Mouse (Mus musculus) T-helper 1 cell (primary cell): ENCODE results near the gene Olfr1302.

ENCODE experiments used
- in situ Hi-C: fragments of 300-600 bp; cut with MboI, MseI; formaldehyde crosslinking; loops from one replicate; pipeline ENCODE4 v1.15.1; 2025; ENCODE audit warnings: high pct_unique_total_duplicates

Gene Olfr1302

GRCm38 (mm10) chr2:111777129-111777528, at the start of gene Olfr1302:
Gene Olfr1302, plus strand, starts transcription at chr2:111777429.
- in situ Hi-C loops: no loop called here

GRCm38 (mm10) chr2:111750706-111751105, 26.5 kb upstream of the Olfr1302 start, which contains the start of gene Olfr1301:
Gene Olfr1301, plus strand, starts transcription at chr2:111751006.
- in situ Hi-C loops: no loop called here

- in situ Hi-C loops: no loop called here
These were observed 35.7 kb downstream of the Olfr1302 start for GRCm38 (mm10) chr2:111812936-111813335.

- in situ Hi-C loops: no loop called here
These were observed 43.0 kb downstream of the Olfr1302 start, which contains the start of gene Olfr1303 for GRCm38 (mm10) chr2:111820240-111820639. Gene Olfr1303, minus strand, starts transcription at chr2:111820340.
